Mouse (Mus musculus) skeletal muscle tissue, adult 2 months (tissue): ENCODE results near the gene Eif4a2.
A peak's percentile ranks its signal among the peaks of the same experiment; 100 is the strongest.

Experiments used
- DNase-seq: peaks from one replicate; pipeline ENCODE4 v3.0.0-alpha.2; 2012; ENCODE audit warnings: low read depth, low spot score

Gene Eif4a2

DNA sequence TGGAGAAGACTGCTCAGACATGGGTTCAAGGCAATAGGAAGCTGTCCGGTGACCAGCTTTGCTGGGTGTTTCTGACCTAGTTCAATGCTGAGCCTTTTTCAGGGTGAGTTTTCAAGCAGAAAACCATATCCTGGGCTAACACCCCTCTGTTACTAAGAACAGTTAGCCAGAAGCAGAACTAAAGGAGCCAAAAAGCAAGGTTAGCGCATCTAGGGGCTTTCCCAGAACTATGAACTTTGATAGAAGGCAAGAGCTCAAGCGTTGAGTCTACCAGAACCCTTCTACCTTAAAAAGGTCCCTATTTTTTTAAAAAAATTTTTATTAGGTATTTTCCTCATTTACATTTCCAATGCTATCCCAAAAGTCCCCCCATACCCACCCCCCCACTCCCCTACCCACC lies 33.7 kb downstream of the Eif4a2 start:
- no peak for DNase-seq

DNA sequence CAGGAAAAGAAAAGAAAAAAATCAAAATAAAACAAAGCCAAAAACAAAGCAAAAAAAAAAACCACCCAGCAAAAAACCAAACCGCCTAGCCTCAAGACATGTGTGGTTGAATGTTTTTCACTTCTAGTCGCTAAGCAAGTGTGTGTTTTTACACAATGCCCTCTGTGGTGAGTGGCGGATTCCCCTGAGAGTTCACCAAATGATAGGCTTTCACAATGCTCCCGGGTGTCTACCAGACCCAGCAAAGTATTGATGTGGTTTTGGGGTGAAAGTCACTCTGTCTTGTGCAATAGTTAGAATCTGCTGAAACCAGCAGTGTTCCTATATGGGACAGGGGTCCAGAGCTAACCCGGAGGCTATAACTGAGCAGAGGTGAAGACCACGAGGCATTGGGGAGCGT lies 37.1 kb downstream of the Eif4a2 start:
- DNase-seq, result peak; percentile 41

DNA sequence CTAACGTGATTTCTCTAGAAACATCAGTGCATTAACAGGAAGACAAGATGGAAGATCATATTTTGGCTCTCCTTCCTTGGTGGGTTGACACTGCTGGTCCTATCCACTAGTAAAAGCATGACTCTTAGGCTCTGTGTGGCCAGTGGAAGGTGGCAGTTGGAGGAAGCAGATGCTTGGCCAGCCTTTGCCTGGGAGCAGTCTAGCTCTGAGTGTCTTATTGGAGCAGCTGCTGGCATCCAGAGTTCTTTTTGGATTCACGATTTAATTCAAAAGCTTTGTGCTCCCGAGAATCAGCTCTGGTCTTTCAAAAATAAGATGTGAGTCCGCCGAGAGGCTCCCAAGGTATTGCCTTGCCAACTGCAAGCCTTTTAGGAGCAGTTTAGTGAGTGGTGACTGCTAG lies 38.0 kb downstream of the Eif4a2 start:
- no peak for DNase-seq

DNA sequence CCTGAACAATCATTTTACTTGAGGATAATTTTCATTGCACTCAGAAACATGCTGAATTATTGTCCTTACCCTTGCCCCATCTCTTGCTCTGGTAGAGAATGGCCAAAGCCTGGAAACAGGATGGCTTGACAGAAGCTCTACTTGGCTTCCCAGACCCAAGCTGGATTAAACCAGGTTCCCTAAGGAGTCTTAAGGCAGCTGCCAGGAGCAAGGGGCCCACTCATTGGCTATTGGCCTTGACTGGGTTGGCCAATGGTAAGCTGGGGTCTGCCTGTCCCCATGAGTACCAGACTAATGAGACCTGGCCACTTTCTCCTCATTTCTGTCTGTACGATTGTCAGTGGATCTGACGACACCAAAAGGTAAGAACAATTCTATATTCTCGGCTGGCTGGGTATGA lies 39.0 kb downstream of the Eif4a2 start, which contains the start of gene Adipoq:
TSS of gene Adipoq (plus strand) at position 257 of the 400 bp plus-strand sequence.
- no peak for DNase-seq

DNA sequence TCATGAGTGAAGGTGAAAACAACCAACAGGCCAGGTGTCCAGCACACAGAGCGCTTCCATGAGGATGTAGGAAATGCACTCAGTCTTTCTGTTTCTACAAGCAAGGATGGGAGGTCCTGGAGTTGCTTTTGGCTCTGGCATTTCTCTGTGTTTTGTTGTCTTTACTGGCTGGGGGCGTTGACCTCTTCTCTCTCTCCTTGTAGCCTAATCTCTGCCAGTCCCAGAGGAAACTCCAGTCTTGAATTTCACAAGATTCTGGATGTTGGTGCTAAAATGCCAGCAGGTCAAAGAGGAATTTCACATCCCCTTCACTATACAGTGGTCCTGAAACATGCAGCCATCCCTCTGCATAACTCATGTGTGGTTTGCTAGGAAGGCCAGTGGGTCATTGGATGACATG lies 41.7 kb downstream of the Eif4a2 start:
- DNase-seq, result no peak

DNA sequence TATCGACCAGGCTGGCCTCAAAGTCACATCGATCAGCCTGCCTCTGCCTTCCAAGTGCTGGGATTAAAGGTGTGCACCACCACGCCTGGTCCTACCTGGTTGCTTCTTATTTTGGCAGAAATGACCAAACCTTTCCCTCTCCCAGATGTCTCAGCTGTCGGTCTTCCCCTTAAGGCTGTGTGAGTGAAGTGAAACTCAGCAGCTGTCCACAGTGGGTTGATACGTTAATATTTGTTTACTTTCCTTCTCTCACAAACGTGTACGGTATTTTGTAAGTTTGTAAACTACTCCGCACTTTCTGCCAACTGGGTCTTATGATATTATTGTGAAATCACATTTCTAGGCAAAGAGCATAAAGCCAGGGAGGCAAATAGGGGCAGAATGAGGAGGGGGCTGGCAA lies 42.2 kb downstream of the Eif4a2 start:
- no peak for DNase-seq

DNA sequence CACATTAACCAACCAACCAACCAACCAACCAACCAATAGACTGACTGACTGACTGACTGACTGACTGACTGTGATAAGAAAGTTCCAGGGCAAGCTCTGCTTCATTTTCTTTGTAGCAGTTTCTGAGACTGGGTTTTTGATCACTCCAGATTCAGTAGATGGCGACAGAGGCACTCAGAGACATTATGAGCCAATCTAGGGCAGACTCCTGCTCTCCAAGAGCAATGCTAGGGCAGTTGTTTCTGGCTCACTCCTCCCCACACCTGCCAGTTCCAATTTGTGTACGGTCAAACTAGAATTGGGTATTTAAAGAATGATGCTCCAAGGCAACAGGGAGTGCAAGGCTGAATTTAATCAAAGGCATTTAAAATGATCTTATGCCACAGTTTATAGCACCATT lies 44.2 kb downstream of the Eif4a2 start:
- no peak for DNase-seq

DNA sequence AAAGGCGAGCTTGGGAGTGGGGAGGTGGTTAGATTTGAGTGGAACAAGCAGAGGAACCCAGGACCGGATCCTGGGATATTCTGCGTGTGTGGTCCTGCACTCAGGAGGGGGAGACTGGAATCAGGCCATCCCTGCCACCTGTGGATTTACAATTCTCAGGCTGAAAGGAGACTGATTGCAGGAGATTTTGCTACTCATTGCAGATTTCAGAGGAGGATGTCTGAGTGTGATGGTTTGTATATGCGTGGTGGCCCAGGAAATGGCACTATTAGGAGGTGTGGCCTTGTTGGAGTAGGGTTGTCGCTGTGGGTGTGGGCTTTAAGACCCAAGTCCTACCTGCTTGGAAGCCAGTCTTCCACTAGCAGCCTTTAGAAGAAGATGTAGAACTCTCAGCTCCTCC lies 47.0 kb downstream of the Eif4a2 start:
- no peak for DNase-seq

DNA sequence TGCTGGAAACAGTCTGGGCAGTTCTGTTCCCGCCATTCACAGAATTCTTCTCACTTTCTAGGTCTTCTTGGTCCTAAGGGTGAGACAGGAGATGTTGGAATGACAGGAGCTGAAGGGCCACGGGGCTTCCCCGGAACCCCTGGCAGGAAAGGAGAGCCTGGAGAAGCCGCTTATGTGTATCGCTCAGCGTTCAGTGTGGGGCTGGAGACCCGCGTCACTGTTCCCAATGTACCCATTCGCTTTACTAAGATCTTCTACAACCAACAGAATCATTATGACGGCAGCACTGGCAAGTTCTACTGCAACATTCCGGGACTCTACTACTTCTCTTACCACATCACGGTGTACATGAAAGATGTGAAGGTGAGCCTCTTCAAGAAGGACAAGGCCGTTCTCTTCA lies 49.8 kb downstream of the Eif4a2 start:
- no peak for DNase-seq

DNA sequence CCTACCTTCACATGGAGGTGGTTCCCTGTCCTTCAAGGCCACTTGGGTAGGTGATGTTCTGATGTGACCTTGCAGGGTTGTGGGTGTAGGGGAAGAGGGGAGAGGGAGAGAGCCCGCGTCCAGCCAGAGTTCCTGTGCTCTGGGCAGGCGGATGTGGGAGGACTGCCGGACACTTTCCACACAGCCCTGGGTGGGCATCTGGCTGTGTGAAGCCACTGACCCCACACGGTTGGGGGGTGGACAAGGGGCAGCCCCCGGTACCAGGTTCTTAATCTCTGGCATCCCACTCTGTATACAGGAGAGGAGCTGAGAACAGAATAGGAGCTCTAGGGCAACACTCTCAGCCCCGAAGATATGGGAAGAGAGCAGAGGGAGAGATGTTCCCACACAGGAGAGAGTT lies 51.0 kb downstream of the Eif4a2 start:
- DNase-seq, result no peak

DNA sequence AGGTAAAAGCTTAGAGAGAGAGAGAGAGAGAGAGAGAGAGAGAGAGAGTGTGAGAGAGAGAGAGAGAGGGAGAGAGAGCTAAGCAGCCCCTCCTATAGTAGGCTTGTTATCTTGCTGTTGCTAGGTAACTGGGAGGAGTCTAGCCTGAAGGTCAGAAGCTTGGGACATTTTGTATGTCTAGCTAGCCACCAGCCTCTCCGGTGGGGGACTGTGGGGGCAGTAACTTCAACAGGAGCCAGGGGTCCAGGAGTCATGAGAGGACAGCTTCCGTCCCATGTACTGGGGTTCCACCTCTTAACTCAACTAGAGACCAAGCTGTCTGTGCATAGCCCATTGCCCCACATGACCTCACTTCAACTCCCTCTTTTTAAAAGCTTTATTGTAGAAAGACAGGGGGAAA lies 51.7 kb downstream of the Eif4a2 start:
- DNase-seq, result no peak

DNA sequence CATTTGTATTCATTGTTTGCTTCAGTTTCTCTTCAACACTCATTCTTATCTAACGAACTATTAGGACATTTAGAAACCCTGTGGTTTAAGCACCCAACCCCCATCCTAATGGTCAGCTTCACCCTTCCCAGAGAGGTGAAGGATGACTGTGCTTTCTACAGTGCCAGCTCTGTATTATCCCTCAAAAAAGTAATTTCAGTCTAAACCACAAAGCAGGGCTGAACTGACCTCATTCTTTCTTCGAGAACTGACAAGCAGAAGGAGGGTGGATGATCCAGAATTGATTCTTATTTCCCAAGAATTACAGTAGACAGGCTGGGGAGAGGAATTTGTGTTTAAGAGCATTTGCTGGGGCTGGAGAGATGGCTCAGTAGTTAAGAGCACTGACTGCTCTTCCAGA lies 52.5 kb downstream of the Eif4a2 start:
- DNase-seq, result no peak

DNA sequence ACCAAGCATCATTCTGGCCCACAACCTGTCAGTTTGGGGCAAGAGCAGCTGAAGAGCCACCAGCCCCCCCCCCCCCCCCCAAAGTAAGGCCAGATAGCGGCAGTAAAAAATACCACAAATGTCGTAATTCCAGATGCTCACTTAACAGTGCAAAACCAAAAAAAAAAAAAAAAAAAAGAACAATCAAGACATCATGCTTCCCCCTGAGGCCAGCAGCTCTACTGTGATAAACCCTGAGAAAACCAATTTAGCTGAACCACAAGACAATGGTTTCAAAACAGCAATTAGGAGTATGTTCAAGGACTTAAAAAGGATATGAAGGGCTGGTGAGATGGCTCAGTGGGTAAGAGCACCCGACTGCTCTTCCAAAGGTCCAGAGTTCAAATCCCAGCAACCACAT lies 54.9 kb downstream of the Eif4a2 start:
- DNase-seq, result no peak
